Mouse (Mus musculus) stomach, postnatal 0 days (tissue): ENCODE measurements around the gene Rasip1.

ENCODE experiments used
- CTCF ChIP-seq: IDR thresholded peaks from 2 replicates; pipeline ENCODE4 v1.5.1; 2016; ENCODE audit warnings: antibody characterized with exemption, low read depth, mild to moderate bottlenecking, moderate library complexity
- EP300 ChIP-seq: optimal IDR thresholded peaks from 2 replicates; pipeline ENCODE3; 2016; ENCODE audit warnings: antibody characterized with exemption

DNA sequence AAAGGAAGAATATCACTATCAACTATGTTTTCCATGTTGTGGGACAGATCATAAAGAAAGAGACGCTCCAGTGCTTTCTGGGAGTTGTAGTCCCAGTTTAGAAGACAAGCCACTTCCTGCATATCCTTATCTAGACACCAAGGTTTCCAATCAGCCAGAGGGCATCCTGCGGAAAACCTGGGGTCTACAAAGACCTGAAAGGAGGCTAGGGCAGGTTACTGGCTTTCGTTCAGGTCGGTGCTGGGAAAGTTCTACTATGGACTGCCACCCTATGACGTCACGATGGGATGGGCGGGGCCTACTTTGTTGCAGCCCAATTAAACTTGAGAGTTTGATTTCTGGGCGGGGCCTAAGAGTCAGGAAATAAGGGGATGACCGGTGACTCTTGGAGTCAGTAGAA, 5.8 kb upstream of the Rasip1 start, which contains the start of gene Izumo1:
- TF ChIP-seq CTCF (no peak), EP300 (no peak)
